Mouse (Mus musculus) thymus, adult 2 months (tissue): Measurements from ENCODE around the gene B3galt2. TPM values are rescaled to one million over a fixed set of nuclear protein-coding genes. Genes with fewer than 3 reads are reported as not detected.

ENCODE experiments used
- DNase-seq: peaks from one replicate; pipeline ENCODE4 v3.0.0; 2021
- H3K27ac ChIP-seq: fragments of 200-500 bp; 2 replicates; pipeline ENCODE4 v1.5.1; 2012; ENCODE audit warnings: low read length, control low read depth; ENCODE audit not compliant: control insufficient read depth, insufficient read depth
- H3K27me3 ChIP-seq: fragments of 200-500 bp; 2 replicates; pipeline ENCODE4 v1.6.1; 2012; ENCODE audit warnings: mild to moderate bottlenecking, low read length, moderate library complexity, mixed read lengths; ENCODE audit not compliant: control insufficient read depth, insufficient read depth
- H3K36me3 ChIP-seq: fragments of 200-500 bp; 2 replicates; pipeline ENCODE4 v1.6.1; 2012; ENCODE audit warnings: mild to moderate bottlenecking, low read length, moderate library complexity; ENCODE audit not compliant: control insufficient read depth, insufficient read depth
- H3K4me1 ChIP-seq: fragments of 200-500 bp; replicated peaks from 2 replicates; pipeline ENCODE4 v1.6.1; 2012; ENCODE audit warnings: low read length; ENCODE audit not compliant: control insufficient read depth, insufficient read depth
- H3K4me3 ChIP-seq: fragments of 200-500 bp; 2 replicates; pipeline ENCODE4 v1.5.1; 2012; ENCODE audit warnings: mild to moderate bottlenecking, low read length, control low read depth, moderate library complexity; ENCODE audit not compliant: control insufficient read depth, insufficient read depth
- CTCF ChIP-seq: fragments of 200-500 bp; IDR thresholded peaks from 2 replicates; pipeline ENCODE4 v1.5.1; 2012; ENCODE audit warnings: mild to moderate bottlenecking, control low read depth, low read length, moderate library complexity, borderline replicate concordance; ENCODE audit not compliant: control insufficient read depth, poor library complexity, insufficient read depth; ENCODE audit errors: extremely low read depth
- POLR2A ChIP-seq: fragments of 200-500 bp; IDR thresholded peaks from 2 replicates; pipeline ENCODE4 v1.6.1; 2012; ENCODE audit warnings: mild to moderate bottlenecking, low read length, control low read depth, moderate library complexity; ENCODE audit not compliant: control insufficient read depth, poor library complexity, insufficient read depth; ENCODE audit errors: extremely low read depth
- WGBS: fragments of 180-500 bp; shearing (Covaris S2); methylation state at CpG from one replicate; pipeline ENCODE4 v1.1.7; 2018; 5-methylcytosine and 5-hydroxymethylcytosine counted together
- polyA plus RNA-seq: library from polyadenylated mRNA; depleted of rRNA; stranded (reverse); fragments of >200 nt; gene quantifications from 2 replicates; pipeline ENCODE4 v1.2.3, GENCODE M21; 2012

B3galt2 gene
- polyA plus RNA-seq, 1 experiment, result 0.22 TPM

DNA sequence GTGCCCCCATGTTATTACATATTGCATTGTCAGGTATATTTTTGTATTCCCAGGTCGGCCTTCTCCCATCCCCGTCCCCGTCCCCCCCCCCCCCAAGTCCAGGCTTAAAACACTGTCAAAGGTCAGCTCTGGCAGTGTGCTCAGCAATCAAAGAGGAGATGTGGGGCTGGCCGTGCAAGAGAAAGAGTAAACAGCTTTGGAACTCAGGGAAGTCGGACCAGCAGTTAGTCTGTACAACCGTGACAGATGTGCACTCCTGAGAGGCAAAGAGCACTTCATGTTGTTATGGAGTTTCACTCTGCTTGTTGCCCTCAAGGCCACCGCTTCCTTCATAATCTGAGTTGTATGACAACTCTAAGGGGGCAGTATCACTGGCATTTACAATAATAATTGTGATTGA is 9.1 kb upstream of the B3galt2 start:
- peaks cover 9% of the 10 kb centered on the region; the same call in 1 of the 2 replicates for H3K36me3 ChIP-seq
- H3K4me1 ChIP-seq, result no peaks in the 10 kb centered on the region
- no peak for TF ChIP-seq POLR2A
- no peak for TF ChIP-seq CTCF
- DNase-seq, result no peak
- no peaks in the 10 kb centered on the region for H3K27me3 ChIP-seq
- WGBS, result 96% methylated on average over 7 of the region's 7 CpGs
- H3K27ac ChIP-seq, result no peak overlapping the region
- H3K4me3 ChIP-seq, result no peak overlapping the region

DNA sequence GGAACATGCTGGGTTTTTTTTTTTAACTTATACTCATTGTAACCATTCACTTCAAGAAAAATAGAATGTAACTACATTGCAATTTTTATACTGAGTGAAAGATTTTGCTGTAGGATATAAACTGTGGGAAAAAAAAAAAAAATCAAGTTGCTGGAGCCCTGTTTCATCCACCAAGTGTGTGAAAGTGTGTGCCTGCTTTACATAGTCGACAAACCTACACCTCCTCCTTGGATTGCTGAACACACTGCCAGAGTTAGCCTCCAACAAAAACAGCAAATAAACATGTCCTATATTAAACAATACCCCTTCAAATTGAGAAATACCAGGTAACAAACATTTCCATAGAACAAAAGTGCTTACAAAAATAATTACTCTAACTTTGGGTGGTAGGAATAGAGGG is 8.1 kb upstream of the B3galt2 start:
- no peak overlapping the region for H3K27ac ChIP-seq
- H3K27me3 ChIP-seq, result no peaks in the 10 kb centered on the region
- H3K4me1 ChIP-seq, result no peaks in the 10 kb centered on the region
- H3K4me3 ChIP-seq, result no peak overlapping the region
- 79% methylated on average over 1 of the region's 1 CpGs for WGBS
- no peak for DNase-seq
- peaks cover under 1% of the 10 kb centered on the region; the same call in 1 of the 2 replicates for H3K36me3 ChIP-seq
- TF ChIP-seq POLR2A (no peak), CTCF (no peak)

DNA sequence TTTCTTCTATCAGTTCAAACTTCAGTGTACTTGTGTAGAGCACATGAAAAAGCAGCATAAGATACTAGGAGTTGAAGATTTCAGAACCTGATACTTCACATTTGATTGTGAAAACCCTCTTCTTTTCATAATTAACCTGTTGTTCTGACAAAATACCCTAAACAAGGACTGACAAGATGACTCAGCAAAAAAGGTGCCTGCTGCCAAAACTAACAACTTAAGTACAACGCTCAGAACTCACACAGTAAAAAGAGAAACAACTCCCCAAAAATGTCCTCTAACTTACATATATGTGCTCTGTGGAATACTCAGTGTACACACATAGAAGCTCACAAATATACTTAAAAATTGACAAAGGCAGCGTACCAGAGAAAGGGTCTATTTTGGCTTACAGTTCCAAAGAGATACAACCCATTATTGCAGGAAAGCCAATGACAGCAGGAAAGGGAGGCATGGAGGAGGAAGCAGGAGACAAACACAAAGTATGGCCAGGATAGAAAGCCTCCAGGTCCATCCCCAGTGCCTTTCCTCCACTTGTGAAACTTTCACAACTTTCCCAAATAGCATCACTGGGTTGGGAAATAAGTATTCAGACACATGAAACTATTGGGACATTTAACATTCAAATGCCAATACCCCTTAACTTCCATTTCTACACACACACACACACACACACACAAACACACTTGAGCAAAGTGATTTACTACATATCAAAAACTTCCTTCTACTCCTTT is 7.4 kb upstream of the B3galt2 start:
- no peak for TF ChIP-seq POLR2A
- no peak for TF ChIP-seq CTCF
- 93% methylated on average over 2 of the region's 2 CpGs for WGBS
- H3K4me3 ChIP-seq, result no peak overlapping the region
- no peak overlapping the region for H3K27ac ChIP-seq
- no peak for DNase-seq
- H3K27me3 ChIP-seq, result no peaks in the 10 kb centered on the region
- no peaks in the 10 kb centered on the region for H3K4me1 ChIP-seq
- no peaks in the 10 kb centered on the region for H3K36me3 ChIP-seq

DNA sequence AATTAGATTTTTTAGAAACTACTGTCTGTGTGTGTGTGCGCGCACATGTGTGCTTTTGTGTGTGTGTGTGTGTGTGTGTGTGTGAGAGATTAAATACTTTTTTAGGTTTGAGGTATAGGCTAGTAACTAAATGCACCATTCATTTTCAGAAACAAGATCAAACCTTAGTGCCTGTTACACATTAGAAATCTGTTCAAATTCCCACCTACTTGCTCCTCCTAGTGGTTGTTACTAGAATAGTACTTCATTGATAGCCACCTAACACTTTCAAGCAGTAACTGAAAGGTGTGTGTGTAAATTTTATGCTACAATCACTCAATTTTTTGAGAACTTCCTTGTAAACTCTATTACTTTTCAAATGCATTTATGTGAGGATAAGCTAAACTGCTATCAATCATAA is 3.8 kb downstream of the B3galt2 start:
- 100% methylated on average over 2 of the region's 2 CpGs for WGBS
- no peak for DNase-seq

DNA sequence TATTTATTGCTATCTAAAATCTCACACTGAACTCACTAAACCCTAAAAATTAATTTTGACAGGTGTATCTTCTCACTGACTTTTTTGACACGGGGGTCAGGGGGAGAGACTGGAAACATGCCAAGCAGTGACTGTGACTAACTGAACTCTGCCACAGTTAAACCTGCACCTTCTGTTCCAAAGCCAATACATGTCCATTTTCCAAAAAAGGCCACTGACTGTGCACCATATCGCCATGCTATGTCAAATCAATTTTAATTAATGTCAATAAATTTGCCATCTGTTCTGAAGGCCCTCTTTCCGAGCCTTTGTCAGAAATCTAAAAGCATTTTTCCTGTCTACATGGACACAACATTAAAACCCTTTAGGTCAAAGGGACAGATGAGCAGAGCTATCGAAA is 4.9 kb downstream of the B3galt2 start:
- no peak overlapping the region for H3K4me3 ChIP-seq
- no peak for DNase-seq
- no peak overlapping the region for H3K27ac ChIP-seq
- H3K36me3 ChIP-seq, result peaks cover 5% of the 10 kb centered on the region; the same call in 1 of the 2 replicates
- 84% methylated on average over 4 of the region's 4 CpGs for WGBS
- H3K27me3 ChIP-seq, result no peaks in the 10 kb centered on the region
- TF ChIP-seq CTCF, result no peak
- 0 out of 2 replicates have a peak, but pooled peaks cover 2% of the 10 kb centered on the region for H3K4me1 ChIP-seq

More for the DNA sequence above, 3.8 kb downstream of the B3galt2 start:
- no peak for TF ChIP-seq POLR2A
- TF ChIP-seq CTCF, result no peak
- Histone ChIP-seq H3K27me3 (no peaks in the 10 kb centered on the region), H3K4me3 (no peak overlapping the region), H3K4me1 (0 out of 2 replicates have a peak, but pooled peaks cover 2% of the 10 kb centered on the region), H3K27ac (no peak overlapping the region), H3K36me3 (no peaks in the 10 kb centered on the region)

DNA sequence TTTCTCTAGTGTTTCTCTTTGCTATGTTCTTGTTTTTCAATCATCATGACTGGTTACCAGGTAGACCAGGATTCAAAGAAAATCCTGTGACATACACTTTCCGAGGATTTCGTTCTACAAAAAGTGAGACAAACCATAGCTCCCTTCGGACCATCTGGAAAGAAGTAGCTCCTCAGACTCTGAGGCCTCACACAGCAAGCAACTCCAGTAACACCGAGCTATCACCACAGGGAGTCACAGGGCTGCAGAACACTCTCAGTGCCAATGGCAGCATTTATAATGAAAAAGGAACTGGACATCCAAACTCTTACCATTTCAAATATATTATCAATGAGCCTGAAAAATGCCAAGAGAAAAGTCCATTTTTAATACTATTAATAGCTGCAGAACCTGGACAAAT is 5.8 kb downstream of the B3galt2 start:
- no peak for DNase-seq
- peaks cover 6% of the 10 kb centered on the region; the same call in 1 of the 2 replicates for H3K36me3 ChIP-seq
- H3K27me3 ChIP-seq, result no peaks in the 10 kb centered on the region
- no peak overlapping the region for H3K27ac ChIP-seq
- no peaks in the 10 kb centered on the region for H3K4me1 ChIP-seq
- WGBS, result 98% methylated on average over 4 of the region's 4 CpGs
- H3K4me3 ChIP-seq, result no peak overlapping the region
- TF ChIP-seq POLR2A (no peak), CTCF (no peak)

DNA sequence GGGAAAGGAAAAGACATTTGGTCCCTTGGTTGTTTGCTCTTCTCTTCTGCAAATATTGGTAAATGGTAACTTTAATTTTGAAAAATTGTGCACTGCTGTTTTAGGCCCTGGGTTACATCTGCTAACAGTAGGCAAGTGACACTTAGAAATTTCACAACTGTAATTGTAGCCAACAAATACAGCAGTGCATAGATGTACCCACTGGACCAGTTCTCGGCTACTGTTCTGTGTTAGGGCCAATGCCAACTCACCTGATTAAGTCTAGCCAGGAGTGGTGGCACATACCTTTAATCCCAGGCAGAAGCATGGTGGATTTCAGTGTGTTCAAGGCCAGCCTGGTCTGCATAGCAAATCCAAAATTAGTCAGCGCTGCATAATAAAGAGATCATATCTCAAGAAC is 9.9 kb downstream of the B3galt2 start:
- peaks cover 3% of the 10 kb centered on the region; the same call in 1 of the 2 replicates for H3K4me1 ChIP-seq
- no peak for DNase-seq
- no peak overlapping the region for H3K4me3 ChIP-seq
- no peaks in the 10 kb centered on the region for H3K27me3 ChIP-seq
- peaks cover 6% of the 10 kb centered on the region; the same call in 1 of the 2 replicates for H3K36me3 ChIP-seq
- TF ChIP-seq CTCF, result no peak
- 96% methylated on average over 2 of the region's 2 CpGs for WGBS
- H3K27ac ChIP-seq, result no peak overlapping the region
